Mouse (Mus musculus): Measurements from ENCODE around the gene Brwd1.
"Not testable (repeated sequence)": the region's sequence is repeated elsewhere in the genome, so short reads cannot be mapped to it uniquely, and the experiment has no call there.

Brwd1 gene

GRCm38 (mm10) chr16:95967455-95967854, 114.9 kb downstream of the Brwd1 start:
- no peak for DNase-seq

GRCm38 (mm10) chr16:95964427-95965023, 117.8 kb downstream of the Brwd1 start:
- peak; percentile 73 to 77 for DNase-seq

- DNase-seq = not testable (repeated sequence)
These were observed 120.8 kb downstream of the Brwd1 start for GRCm38 (mm10) chr16:95961484-95961883.

- not testable (repeated sequence) for DNase-seq
These were observed 121.6 kb downstream of the Brwd1 start for GRCm38 (mm10) chr16:95960689-95961088.

GRCm38 (mm10) chr16:95958080-95958479, 124.2 kb downstream of the Brwd1 start:
- DNase-seq = no peak

- peak in 1 of 2 experiments; percentile 50 for DNase-seq
These were observed 125.7 kb downstream of the Brwd1 start for GRCm38 (mm10) chr16:95956618-95957017.

GRCm38 (mm10) chr16:95955716-95956346, 126.5 kb downstream of the Brwd1 start:
- no peak for DNase-seq

GRCm38 (mm10) chr16:95954341-95954740, 128.0 kb downstream of the Brwd1 start:
- no peak for DNase-seq

GRCm38 (mm10) chr16:95953159-95953650, 129.1 kb downstream of the Brwd1 start:
- DNase-seq = no peak

GRCm38 (mm10) chr16:95951471-95951870, 130.9 kb downstream of the Brwd1 start:
- DNase-seq = no peak

- DNase-seq = peak; percentile 82 to 84
These were observed 136.7 kb downstream of the Brwd1 start for GRCm38 (mm10) chr16:95945389-95946311.

- no peak for DNase-seq
These were observed 139.1 kb downstream of the Brwd1 start for GRCm38 (mm10) chr16:95943186-95943585.

All from cerebellum, postnatal 14 days (tissue).